Mouse (Mus musculus) thymus, postnatal 10 days (tissue): ENCODE measurements around the gene Tmem274.

ENCODE experiments used
- DNase-seq, 2 experiments: peaks; one replicate each; pipeline ENCODE4 v3.0.0; 2021; ENCODE audit warnings: low spot score in 2 of 2

Gene Tmem274

DNA sequence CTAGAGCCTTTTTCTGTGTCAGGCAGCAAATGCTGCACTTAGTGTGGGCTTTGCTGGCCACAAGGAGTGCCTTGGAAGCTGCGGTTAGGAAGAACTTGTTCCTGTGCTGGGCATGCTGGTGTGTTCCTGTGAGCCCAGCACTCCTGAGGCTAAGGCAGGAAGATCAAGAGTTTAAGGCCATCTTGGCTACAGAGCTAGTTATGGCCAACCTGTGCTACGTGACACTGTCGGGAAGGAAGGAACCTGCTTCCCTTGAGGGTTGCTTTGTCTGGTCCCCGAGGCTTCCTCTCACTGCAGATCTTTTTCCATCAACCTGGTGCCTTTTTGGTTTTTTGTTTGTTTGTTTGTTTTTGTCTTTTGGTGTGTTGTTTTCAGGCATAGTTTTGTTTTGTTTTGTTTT, 48.0 kb downstream of the Tmem274 start:
- no peak for DNase-seq

DNA sequence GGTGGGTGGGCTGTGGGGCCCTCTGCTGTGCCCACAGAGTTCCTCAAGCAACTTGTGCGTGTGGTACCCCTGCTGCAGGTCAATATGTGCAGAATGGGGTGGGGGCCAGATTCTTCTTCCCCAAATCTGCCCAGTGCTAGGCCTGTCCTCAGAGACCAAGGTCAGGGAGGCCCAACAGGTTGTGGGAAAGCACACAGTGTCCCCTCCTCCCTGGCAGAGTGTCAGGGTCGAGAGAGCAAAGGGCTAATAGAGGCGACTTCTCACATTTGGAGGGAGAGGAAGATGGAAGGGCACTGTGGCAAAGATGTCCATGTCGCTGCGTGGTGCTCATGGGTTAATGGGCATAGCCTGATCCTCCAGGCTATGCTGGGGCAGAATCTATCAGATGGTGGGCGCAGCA, 48.6 kb downstream of the Tmem274 start:
- DNase-seq: no peak

DNA sequence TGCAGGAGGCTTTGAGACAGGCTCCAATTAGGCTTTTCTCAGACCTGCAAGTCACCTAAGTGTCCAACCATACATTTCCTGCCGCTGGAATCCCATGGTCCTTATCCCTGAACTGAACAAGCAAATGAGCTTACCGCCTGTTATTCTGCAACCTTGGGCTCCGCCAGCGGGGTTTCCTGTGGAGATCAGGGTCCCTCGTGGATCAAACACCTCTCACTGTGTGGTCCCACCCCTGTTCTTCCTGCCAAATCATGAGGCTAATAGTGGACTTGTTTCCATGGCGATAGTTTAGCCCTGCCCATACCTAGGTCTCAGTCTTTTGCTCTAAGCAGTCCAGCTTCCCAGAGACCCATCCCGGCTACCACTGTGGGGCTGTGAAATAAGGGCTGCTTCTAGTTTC, 49.2 kb downstream of the Tmem274 start:
- DNase-seq: no peak

DNA sequence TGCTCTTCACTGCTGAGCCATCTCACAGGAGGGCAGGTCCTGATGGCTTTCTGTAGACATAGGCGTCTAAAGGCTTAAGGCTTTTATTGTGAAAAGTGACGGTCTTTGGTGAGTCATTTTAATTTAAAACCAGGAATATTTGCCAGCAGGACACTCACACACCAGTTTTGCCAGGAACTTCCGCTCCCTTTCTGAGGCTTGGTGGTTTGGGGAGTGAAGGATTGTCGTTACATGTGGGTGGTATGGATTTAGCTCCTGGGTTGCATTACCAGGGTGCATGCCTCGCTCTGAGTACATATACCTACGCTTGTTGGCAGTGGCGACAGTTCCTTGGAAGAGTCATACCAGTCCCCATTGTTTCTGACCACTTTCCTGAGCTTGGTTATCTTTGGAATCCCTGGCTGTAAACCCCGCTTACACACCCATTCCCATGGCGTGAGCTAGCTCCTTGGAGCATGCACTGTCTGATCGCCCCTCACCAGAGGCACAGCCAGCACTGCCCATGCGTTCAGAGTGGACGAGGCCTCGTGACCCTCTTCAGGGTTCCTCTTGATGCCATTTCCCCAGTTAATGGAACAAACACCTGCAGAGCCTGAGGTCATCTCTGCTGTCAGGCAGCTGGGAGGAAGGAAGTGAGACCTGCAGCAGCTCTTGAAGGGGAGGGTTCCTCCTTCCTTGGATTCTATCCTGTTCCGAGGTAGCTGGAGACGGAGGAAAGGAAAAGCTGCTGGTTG, 50.6 kb downstream of the Tmem274 start:
- DNase-seq: no peak

DNA sequence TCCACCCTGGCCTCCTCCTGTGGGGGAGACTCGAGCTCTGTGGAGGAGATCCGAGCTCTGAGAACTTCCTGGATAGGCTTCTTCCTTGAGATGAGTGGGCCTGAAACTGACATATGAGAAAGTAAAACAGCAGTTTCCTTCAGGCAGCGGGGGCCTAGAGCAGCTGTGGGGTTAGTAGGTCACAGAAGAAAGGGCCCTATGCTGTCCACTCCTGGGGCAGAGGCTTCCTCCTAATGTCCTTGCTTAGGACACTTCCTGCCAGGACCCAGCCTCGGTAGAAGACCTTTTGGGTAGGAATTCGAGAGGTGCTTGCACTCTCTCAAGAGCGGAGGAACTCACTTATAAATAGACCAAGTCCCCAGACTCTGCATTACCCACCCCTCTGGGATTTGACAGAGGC, 52.5 kb downstream of the Tmem274 start:
- no peak for DNase-seq
